Mouse (Mus musculus) limb, embryonic 13.5 days (tissue): ENCODE measurements around the gene Pax5. TPM values are rescaled to one million over a fixed set of nuclear protein-coding genes. Genes with fewer than 3 reads are reported as not detected.

Experiments used
- microRNA-seq: library from miRNA; unstranded; fragments of <30 nt; microRNA quantifications from one replicate; pipeline ENCODE4, GENCODE M21; 2016
- polyA plus RNA-seq: library from polyadenylated mRNA; unstranded; fragments of >200 nt; fragmentation: Nextera tagmentation; extraction: Ambion mirVana; gene quantifications from 2 replicates; pipeline ENCODE4 v1.2.1, GENCODE M21; 2015

Gene Pax5
- polyA plus RNA-seq, 1 experiment from 2014 or later: not detected

Small RNA genes lying within 50 kb of the gene (microRNA-seq; reads per million reads assigned to microRNA genes)
- gene Mir5120: not detected

Other genes with a start within 250 kb of the Pax5 start
- 41.5 and 47.7 TPM in 2 replicates for gene Zcchc7, start 45.4 kb upstream of the Pax5 start, polyA plus RNA-seq